Mouse (Mus musculus): ENCODE measurements around the gene Rora. TPM values are rescaled to one million over a fixed set of nuclear protein-coding genes. Genes with fewer than 3 reads are reported as not detected.
A peak's percentile ranks its signal among the peaks of the same experiment; 100 is the strongest.

Rora gene
- polyA plus RNA-seq, 1 experiment from 2014 or later, result 3.8 TPM

GRCm38 (mm10) chr9:68814723-68815122, 161.1 kb downstream of the Rora start:
- Histone ChIP-seq H3K36me3 (no peaks in the 10 kb centered on the region), H3K27ac (no peak overlapping the region), H3K27me3 (ENCODE audit: low read depth, poor library complexity, severe bottlenecking) (0 out of 2 replicates have a peak, but pooled peaks cover 2% of the 10 kb centered on the region), H3K4me1 (peaks cover 40% of the 10 kb centered on the region), H3K4me3 (no peak overlapping the region), H3K9me3 (replicated peaks) (no peaks in the 10 kb centered on the region)
- DNase-seq (ENCODE audit: low spot score), result no peak
- 96% methylated on average over 1 of the region's 1 CpGs for WGBS

- Histone ChIP-seq H3K9me3 (replicated peaks) (no peaks in the 10 kb centered on the region), H3K4me3 (no peak overlapping the region), H3K4me1 (peaks cover 42% of the 10 kb centered on the region), H3K36me3 (no peaks in the 10 kb centered on the region), H3K27ac (no peak overlapping the region), H3K27me3 (ENCODE audit: low read depth, poor library complexity, severe bottlenecking) (0 out of 2 replicates have a peak, but pooled peaks cover 2% of the 10 kb centered on the region)
- WGBS, result 78% methylated on average over 9 of the region's 9 CpGs
- DNase-seq (ENCODE audit: low spot score), result no peak
These were observed 162.3 kb downstream of the Rora start for GRCm38 (mm10) chr9:68815877-68816276.

- 82% methylated on average over 4 of the region's 4 CpGs for WGBS
- Histone ChIP-seq H3K27ac (no peak overlapping the region), H3K36me3 (no peaks in the 10 kb centered on the region), H3K27me3 (ENCODE audit: low read depth, poor library complexity, severe bottlenecking) (peaks cover 9% of the 10 kb centered on the region; the same call in 1 of the 2 replicates), H3K4me1 (peaks cover 16% of the 10 kb centered on the region), H3K9me3 (replicated peaks) (no peaks in the 10 kb centered on the region), H3K4me3 (no peak overlapping the region)
- DNase-seq (ENCODE audit: low spot score), result no peak
These were observed 166.4 kb downstream of the Rora start for GRCm38 (mm10) chr9:68820036-68820435.

- Histone ChIP-seq H3K9me3 (replicated peaks) (no peaks in the 10 kb centered on the region), H3K27me3 (ENCODE audit: low read depth, poor library complexity, severe bottlenecking) (peaks cover 9% of the 10 kb centered on the region; the same call in 1 of the 2 replicates), H3K4me3 (no peak overlapping the region), H3K27ac (no peak overlapping the region), H3K4me1 (peaks cover 19% of the 10 kb centered on the region), H3K36me3 (no peaks in the 10 kb centered on the region)
- no peak for DNase-seq (ENCODE audit: low spot score)
These were observed 166.9 kb downstream of the Rora start for GRCm38 (mm10) chr9:68820478-68820877.

GRCm38 (mm10) chr9:68821388-68821787, 167.8 kb downstream of the Rora start:
- H3K27me3 ChIP-seq (ENCODE audit: low read depth, poor library complexity, severe bottlenecking), result peaks cover 9% of the 10 kb centered on the region; the same call in 1 of the 2 replicates
- H3K36me3 ChIP-seq, result no peaks in the 10 kb centered on the region
- 33% methylated on average over 1 of the region's 1 CpGs for WGBS
- H3K4me3 ChIP-seq, result no peak overlapping the region
- H3K9me3 ChIP-seq (replicated peaks), result no peaks in the 10 kb centered on the region
- H3K27ac ChIP-seq, result no peak overlapping the region
- peaks cover 14% of the 10 kb centered on the region; the same call in 1 of the 2 replicates for H3K4me1 ChIP-seq
- no peak for DNase-seq (ENCODE audit: low spot score)

- 94% methylated on average over 5 of the region's 5 CpGs for WGBS
These were observed 169.7 kb downstream of the Rora start for GRCm38 (mm10) chr9:68823292-68823691.

GRCm38 (mm10) chr9:68825107-68825506, 171.5 kb downstream of the Rora start:
- no peak for DNase-seq (ENCODE audit: low spot score)
- H3K27ac ChIP-seq, result no peak overlapping the region
- 60% methylated on average over 4 of the region's 4 CpGs for WGBS

More at GRCm38 (mm10) chr9:68823292-68823691, 169.7 kb downstream of the Rora start:
- Histone ChIP-seq H3K9me3 (replicated peaks) (no peaks in the 10 kb centered on the region), H3K27ac (no peak overlapping the region), H3K27me3 (ENCODE audit: low read depth, poor library complexity, severe bottlenecking) (peaks cover 7% of the 10 kb centered on the region; the same call in 1 of the 2 replicates), H3K36me3 (no peaks in the 10 kb centered on the region), H3K4me3 (no peak overlapping the region), H3K4me1 (peaks cover 14% of the 10 kb centered on the region; the same call in 1 of the 2 replicates)
- no peak for DNase-seq (ENCODE audit: low spot score)

GRCm38 (mm10) chr9:68825841-68826240, 172.3 kb downstream of the Rora start:
- no peaks in the 10 kb centered on the region for H3K9me3 ChIP-seq (replicated peaks)
- 86% methylated on average over 3 of the region's 3 CpGs for WGBS
- DNase-seq (ENCODE audit: low spot score), result no peak
- H3K4me3 ChIP-seq, result no peak overlapping the region
- peaks cover 7% of the 10 kb centered on the region; the same call in 1 of the 2 replicates for H3K4me1 ChIP-seq
- peaks cover 7% of the 10 kb centered on the region; the same call in 1 of the 2 replicates for H3K27me3 ChIP-seq (ENCODE audit: low read depth, poor library complexity, severe bottlenecking)
- H3K36me3 ChIP-seq, result no peaks in the 10 kb centered on the region
- no peak overlapping the region for H3K27ac ChIP-seq

More at GRCm38 (mm10) chr9:68825107-68825506, 171.5 kb downstream of the Rora start:
- H3K4me1 ChIP-seq, result peaks cover 12% of the 10 kb centered on the region; the same call in 1 of the 2 replicates
- H3K4me3 ChIP-seq, result no peak overlapping the region
- H3K9me3 ChIP-seq (replicated peaks), result no peaks in the 10 kb centered on the region
- peaks cover 7% of the 10 kb centered on the region; the same call in 1 of the 2 replicates for H3K27me3 ChIP-seq (ENCODE audit: low read depth, poor library complexity, severe bottlenecking)
- no peaks in the 10 kb centered on the region for H3K36me3 ChIP-seq

- 90% methylated on average over 3 of the region's 3 CpGs for WGBS
- Histone ChIP-seq H3K27ac (no peak overlapping the region), H3K36me3 (no peaks in the 10 kb centered on the region), H3K9me3 (replicated peaks) (no peaks in the 10 kb centered on the region), H3K4me1 (peaks cover 7% of the 10 kb centered on the region; the same call in 1 of the 2 replicates), H3K4me3 (no peak overlapping the region), H3K27me3 (ENCODE audit: low read depth, poor library complexity, severe bottlenecking) (0 out of 2 replicates have a peak, but pooled peaks cover 3% of the 10 kb centered on the region)
- DNase-seq (ENCODE audit: low spot score), result no peak
These were observed 173.9 kb downstream of the Rora start for GRCm38 (mm10) chr9:68827441-68827840.

- DNase-seq (ENCODE audit: low spot score), result no peak
- H3K36me3 ChIP-seq, result no peaks in the 10 kb centered on the region
- H3K4me1 ChIP-seq, result peaks cover 26% of the 10 kb centered on the region
- H3K9me3 ChIP-seq (replicated peaks), result no peaks in the 10 kb centered on the region
- no peak overlapping the region for H3K4me3 ChIP-seq
- WGBS, result 79% methylated on average over 4 of the region's 4 CpGs
- H3K27me3 ChIP-seq (ENCODE audit: low read depth, poor library complexity, severe bottlenecking), result no peaks in the 10 kb centered on the region
- H3K27ac ChIP-seq, result no peak overlapping the region
These were observed 176.3 kb downstream of the Rora start for GRCm38 (mm10) chr9:68829903-68830302.

GRCm38 (mm10) chr9:68833323-68833722, 179.7 kb downstream of the Rora start:
- DNase-seq (ENCODE audit: low spot score), result peak; percentile 51
- H3K4me1 ChIP-seq, result peaks cover 43% of the 10 kb centered on the region
- H3K36me3 ChIP-seq, result no peaks in the 10 kb centered on the region
- H3K27ac ChIP-seq, result peak overlapping the region; percentile 36; the same call in 1 of the 2 replicates
- no peaks in the 10 kb centered on the region for H3K9me3 ChIP-seq (replicated peaks)
- H3K27me3 ChIP-seq (ENCODE audit: low read depth, poor library complexity, severe bottlenecking), result no peaks in the 10 kb centered on the region
- H3K4me3 ChIP-seq, result no peak overlapping the region
- WGBS, result 55% methylated on average over 6 of the region's 6 CpGs

- no peaks in the 10 kb centered on the region for H3K9me3 ChIP-seq (replicated peaks)
- H3K4me1 ChIP-seq, result peaks cover 41% of the 10 kb centered on the region
- H3K36me3 ChIP-seq, result no peaks in the 10 kb centered on the region
- 28% methylated on average over 7 of the region's 7 CpGs for WGBS
- no peaks in the 10 kb centered on the region for H3K27me3 ChIP-seq (ENCODE audit: low read depth, poor library complexity, severe bottlenecking)
- DNase-seq (ENCODE audit: low spot score), result peak; percentile 68
- peak overlapping the region; percentile 62 for H3K27ac ChIP-seq
- no peak overlapping the region for H3K4me3 ChIP-seq
These were observed 181.6 kb downstream of the Rora start for GRCm38 (mm10) chr9:68835037-68835649.

GRCm38 (mm10) chr9:68842134-68842892, 188.7 kb downstream of the Rora start:
- no peaks in the 10 kb centered on the region for H3K27me3 ChIP-seq (ENCODE audit: low read depth, poor library complexity, severe bottlenecking)
- H3K4me3 ChIP-seq, result no peak overlapping the region
- no peaks in the 10 kb centered on the region for H3K9me3 ChIP-seq (replicated peaks)
- DNase-seq (ENCODE audit: low spot score), result no peak
- H3K4me1 ChIP-seq, result peaks cover 25% of the 10 kb centered on the region
- 86% methylated on average over 16 of the region's 16 CpGs for WGBS
- H3K36me3 ChIP-seq, result no peaks in the 10 kb centered on the region
- H3K27ac ChIP-seq, result no peak overlapping the region
